Mouse (Mus musculus) forebrain, embryonic 16.5 days (tissue): ENCODE results near the gene Abca1. TPM values are rescaled to one million over a fixed set of nuclear protein-coding genes. Genes with fewer than 3 reads are reported as not detected.

Experiments
- ATAC-seq: fragments of 200-750 bp; cut with Nextera tagmentation; 2 replicates; pipeline ENCODE4 v1.8.0; 2017; ENCODE audit warnings: mild to moderate bottlenecking, moderate library complexity
- H3K27ac ChIP-seq: fragments of 300-500 bp; sonication (generic); 2 replicates; pipeline ENCODE4 v1.5.1; 2014; ENCODE audit warnings: low read length, control low read depth
- H3K27me3 ChIP-seq: fragments of 300-500 bp; sonication (generic); replicated peaks from 2 replicates; pipeline ENCODE4 v1.6.1; 2014; ENCODE audit warnings: low read length; ENCODE audit not compliant: control insufficient read depth, insufficient read depth
- H3K36me3 ChIP-seq: fragments of 300-500 bp; sonication (generic); 2 replicates; pipeline ENCODE4 v1.6.1; 2014; ENCODE audit not compliant: control insufficient read depth, insufficient read depth
- H3K4me1 ChIP-seq: fragments of 300-500 bp; sonication (generic); replicated peaks from 2 replicates; pipeline ENCODE4 v1.6.1; 2014; ENCODE audit warnings: low read length; ENCODE audit not compliant: control insufficient read depth, insufficient read depth
- H3K4me2 ChIP-seq: fragments of 300-500 bp; sonication (generic); 2 replicates; pipeline ENCODE4 v1.6.1; 2014; ENCODE audit warnings: mild to moderate bottlenecking, low read length, control low read depth
- H3K4me3 ChIP-seq: fragments of 300-500 bp; sonication (generic); replicated peaks from 2 replicates; pipeline ENCODE4 v1.5.1; 2014; ENCODE audit warnings: mild to moderate bottlenecking, low read length, control low read depth
- H3K9ac ChIP-seq: fragments of 300-500 bp; sonication (generic); replicated peaks from 2 replicates; pipeline ENCODE4 v1.6.1; 2014; ENCODE audit warnings: low read depth, low read length, control low read depth
- H3K9me3 ChIP-seq: fragments of 300-500 bp; sonication (generic); 2 replicates; pipeline ENCODE4 v1.6.1; 2016; ENCODE audit warnings: low read length; ENCODE audit not compliant: control insufficient read depth
- WGBS: fragments of 180-500 bp; shearing (Covaris S2); extraction: QIAGEN DNeasy Blood & Tissue Kit; methylation state at CpG from one replicate; pipeline ENCODE4 v1.1.7; 2014; 5-methylcytosine and 5-hydroxymethylcytosine counted together
- polyA plus RNA-seq: library from polyadenylated mRNA; unstranded; fragments of >200 nt; fragmentation: Nextera tagmentation; extraction: Ambion mirVana; gene quantifications from 2 replicates; pipeline ENCODE4 v1.2.1, GENCODE M21; 2015

Gene Abca1
- polyA plus RNA-seq, 1 experiment from 2014 or later: 8.9 TPM

GRCm38 (mm10) chr4:53120038-53120685 is 39.5 kb downstream of the Abca1 start:
- H3K9ac ChIP-seq: no peak overlapping the region
- H3K4me3 ChIP-seq: no peak overlapping the region
- no peaks in the 10 kb centered on the region for H3K36me3 ChIP-seq
- no peak overlapping the region for H3K27ac ChIP-seq
- no peak for ATAC-seq
- H3K4me2 ChIP-seq: no peak overlapping the region
- H3K9me3 ChIP-seq: no peaks in the 10 kb centered on the region
- 92% methylated on average over 10 of the region's 10 CpGs for WGBS
- peaks cover 2% of the 10 kb centered on the region; the same call in 1 of the 2 replicates for H3K4me1 ChIP-seq
- no peaks in the 10 kb centered on the region for H3K27me3 ChIP-seq

- H3K4me2 ChIP-seq: no peak overlapping the region
- WGBS: 86% methylated on average over 4 of the region's 4 CpGs
- H3K36me3 ChIP-seq: 0 out of 2 replicates have a peak, but pooled peaks cover 1% of the 10 kb centered on the region
- ATAC-seq: no peak
- H3K9ac ChIP-seq: no peak overlapping the region
- no peak overlapping the region for H3K4me3 ChIP-seq
- H3K27ac ChIP-seq: no peak overlapping the region
- H3K9me3 ChIP-seq: no peaks in the 10 kb centered on the region
- no peaks in the 10 kb centered on the region for H3K27me3 ChIP-seq
- peaks cover 2% of the 10 kb centered on the region; the same call in 1 of the 2 replicates for H3K4me1 ChIP-seq
Observed at GRCm38 (mm10) chr4:53118643-53119042, 41.1 kb downstream of the Abca1 start.

- H3K4me3 ChIP-seq: no peak overlapping the region
- 0 out of 2 replicates have a peak, but pooled peaks cover 3% of the 10 kb centered on the region for H3K36me3 ChIP-seq
- no peak for ATAC-seq
- peaks cover 2% of the 10 kb centered on the region; the same call in 1 of the 2 replicates for H3K4me1 ChIP-seq
- H3K9ac ChIP-seq: no peak overlapping the region
- no peaks in the 10 kb centered on the region for H3K27me3 ChIP-seq
- no peaks in the 10 kb centered on the region for H3K9me3 ChIP-seq
- H3K4me2 ChIP-seq: no peak overlapping the region
- H3K27ac ChIP-seq: no peak overlapping the region
Observed at GRCm38 (mm10) chr4:53117610-53118009, 42.1 kb downstream of the Abca1 start.

- ATAC-seq: peak; percentile 16; the same call in 1 of the 2 replicates
- Histone ChIP-seq H3K36me3 (0 out of 2 replicates have a peak, but pooled peaks cover 3% of the 10 kb centered on the region), H3K4me1 (peaks cover 2% of the 10 kb centered on the region; the same call in 1 of the 2 replicates), H3K4me3 (no peak overlapping the region), H3K9ac (no peak overlapping the region), H3K27ac (no peak overlapping the region), H3K27me3 (no peaks in the 10 kb centered on the region), H3K4me2 (no peak overlapping the region), H3K9me3 (no peaks in the 10 kb centered on the region)
- 33% methylated on average over 5 of the region's 5 CpGs for WGBS
Observed at GRCm38 (mm10) chr4:53117076-53117475, 42.6 kb downstream of the Abca1 start.

- H3K4me3 ChIP-seq: no peak overlapping the region
- no peak overlapping the region for H3K9ac ChIP-seq
- no peak overlapping the region for H3K27ac ChIP-seq
- ATAC-seq: peak; percentile 77
- 0 out of 2 replicates have a peak, but pooled peaks cover 3% of the 10 kb centered on the region for H3K36me3 ChIP-seq
- WGBS: 10% methylated on average over 3 of the region's 5 CpGs
- H3K27me3 ChIP-seq: no peaks in the 10 kb centered on the region
- H3K9me3 ChIP-seq: no peaks in the 10 kb centered on the region
- H3K4me2 ChIP-seq: no peak overlapping the region
- peaks cover 2% of the 10 kb centered on the region; the same call in 1 of the 2 replicates for H3K4me1 ChIP-seq
Observed at GRCm38 (mm10) chr4:53115866-53116265, 43.8 kb downstream of the Abca1 start.

GRCm38 (mm10) chr4:53115410-53115809 is 44.3 kb downstream of the Abca1 start:
- H3K4me1 ChIP-seq: peaks cover 4% of the 10 kb centered on the region; the same call in 1 of the 2 replicates
- 0 out of 2 replicates have a peak, but pooled peaks cover 3% of the 10 kb centered on the region for H3K36me3 ChIP-seq
- no peak overlapping the region for H3K9ac ChIP-seq
- 56% methylated on average over 4 of the region's 4 CpGs for WGBS
- no peak overlapping the region for H3K4me2 ChIP-seq
- no peaks in the 10 kb centered on the region for H3K27me3 ChIP-seq
- no peak for ATAC-seq
- H3K27ac ChIP-seq: no peak overlapping the region
- no peak overlapping the region for H3K4me3 ChIP-seq
- H3K9me3 ChIP-seq: no peaks in the 10 kb centered on the region

GRCm38 (mm10) chr4:53111919-53112355 is 47.8 kb downstream of the Abca1 start:
- H3K4me3 ChIP-seq: no peak overlapping the region
- H3K4me1 ChIP-seq: peaks cover 2% of the 10 kb centered on the region; the same call in 1 of the 2 replicates
- no peak overlapping the region for H3K9ac ChIP-seq
- H3K27ac ChIP-seq: no peak overlapping the region
- 0 out of 2 replicates have a peak, but pooled peaks cover 3% of the 10 kb centered on the region for H3K36me3 ChIP-seq
- ATAC-seq: no peak
- no peak overlapping the region for H3K4me2 ChIP-seq
- WGBS: 88% methylated on average over 4 of the region's 4 CpGs
- no peaks in the 10 kb centered on the region for H3K27me3 ChIP-seq
- no peaks in the 10 kb centered on the region for H3K9me3 ChIP-seq

- 25% methylated on average over 5 of the region's 5 CpGs for WGBS
- H3K4me3 ChIP-seq: no peak overlapping the region
Observed at GRCm38 (mm10) chr4:53110356-53110755, 49.3 kb downstream of the Abca1 start.

GRCm38 (mm10) chr4:53109381-53109928 is 50.2 kb downstream of the Abca1 start:
- Histone ChIP-seq H3K9ac (no peak overlapping the region), H3K4me1 (peaks cover 2% of the 10 kb centered on the region; the same call in 1 of the 2 replicates), H3K4me3 (no peak overlapping the region), H3K9me3 (no peaks in the 10 kb centered on the region), H3K4me2 (no peak overlapping the region), H3K27me3 (no peaks in the 10 kb centered on the region), H3K27ac (no peak overlapping the region), H3K36me3 (0 out of 2 replicates have a peak, but pooled peaks cover 3% of the 10 kb centered on the region)
- WGBS: 49% methylated on average over 9 of the region's 9 CpGs
- peak; percentile 22; the same call in 1 of the 2 replicates for ATAC-seq

More at GRCm38 (mm10) chr4:53110356-53110755, 49.3 kb downstream of the Abca1 start:
- no peaks in the 10 kb centered on the region for H3K27me3 ChIP-seq
- H3K4me2 ChIP-seq: no peak overlapping the region
- H3K9ac ChIP-seq: no peak overlapping the region
- peak; percentile 53; the same call in 1 of the 2 replicates for ATAC-seq
- peaks cover 2% of the 10 kb centered on the region; the same call in 1 of the 2 replicates for H3K4me1 ChIP-seq
- H3K9me3 ChIP-seq: no peaks in the 10 kb centered on the region
- H3K27ac ChIP-seq: no peak overlapping the region
- H3K36me3 ChIP-seq: 0 out of 2 replicates have a peak, but pooled peaks cover 3% of the 10 kb centered on the region
